Mouse (Mus musculus) embryo, embryonic 11.5 days (tissue): Measurements from ENCODE around the gene Rhox4a.
"Not testable (repeated sequence)": the region's sequence is repeated elsewhere in the genome, so short reads cannot be mapped to it uniquely, and the experiment has no call there.

Experiments
- DNase-seq: peaks from one replicate; pipeline ENCODE4 v3.0.0-alpha.2; 2012; ENCODE audit warnings: low read depth, low spot score

Gene Rhox4a

DNA sequence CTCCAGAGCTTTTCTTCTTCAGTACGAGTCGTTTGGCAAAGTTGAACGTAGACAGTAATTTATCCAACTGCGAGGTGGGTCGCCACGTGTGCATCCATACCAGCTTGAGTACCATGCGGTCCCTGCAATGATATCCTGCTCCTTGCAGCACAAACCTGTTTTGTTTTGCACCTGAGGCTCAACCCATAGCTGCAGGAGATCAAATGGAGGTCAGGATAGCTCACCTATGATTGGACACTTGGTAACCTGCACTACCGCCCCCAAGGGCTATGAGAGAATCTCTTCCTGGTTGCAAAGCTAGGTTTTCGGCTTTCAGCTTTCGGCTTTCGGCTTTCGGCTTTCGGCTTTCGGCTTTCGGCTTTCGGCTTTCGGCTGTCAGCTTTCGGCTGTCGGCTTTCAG lies at the start of gene Rhox4a:
Rhox4a (plus strand) TSS at position 301 of the 400 bp plus-strand sequence.
- DNase-seq: not testable (repeated sequence)

DNA sequence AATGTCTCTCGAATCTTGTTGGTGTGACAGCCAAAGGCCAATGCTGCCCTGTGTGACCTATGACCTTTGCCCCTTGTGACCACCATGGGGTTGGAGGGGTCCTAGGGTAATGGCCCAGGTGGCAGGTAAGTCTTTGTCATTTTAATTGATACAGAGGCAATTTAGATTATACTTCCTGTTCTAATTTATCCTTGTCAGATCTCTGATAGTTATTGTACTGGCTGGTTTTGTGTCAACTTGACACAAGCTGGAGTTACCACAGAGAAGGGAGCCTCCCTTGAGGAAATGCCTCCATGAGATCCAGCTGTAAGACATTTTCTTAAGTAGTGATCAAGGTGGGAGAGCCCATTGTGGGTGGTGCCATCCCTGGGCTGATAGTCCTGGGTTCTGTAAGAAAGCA lies 43.0 kb upstream of the Rhox4a start, which contains the start of gene Rhox1:
Rhox1 (minus strand) TSS at position 101 of the 400 bp plus-strand sequence.
- DNase-seq: not testable (repeated sequence)

GRCm38 (mm10) chrX:37244676-37245075 lies 20.5 kb upstream of the Rhox4a start, which contains the start of gene Rhox2a:
Gene Rhox2a, plus strand, starts transcription at chrX:37244976.
- DNase-seq: not testable (repeated sequence)

DNA sequence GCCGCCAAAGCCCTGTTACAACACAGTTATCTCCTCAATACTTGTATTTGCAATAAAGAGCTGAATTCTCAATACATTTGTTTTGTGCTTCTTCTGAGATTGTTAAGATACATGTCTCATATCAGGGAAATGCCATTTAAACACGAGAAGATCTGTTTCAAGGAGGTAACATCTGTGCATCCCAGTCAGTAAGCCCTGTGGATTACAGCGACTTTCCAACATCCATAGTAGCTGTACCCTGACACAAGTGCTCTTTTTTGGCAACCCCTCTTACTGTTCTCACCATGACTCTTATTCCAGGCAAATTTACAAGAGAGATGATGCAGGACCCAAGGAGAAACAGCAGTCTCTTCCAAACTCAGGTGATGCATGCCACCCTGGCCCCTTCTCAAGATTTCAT lies 15.5 kb upstream of the Rhox4a start, which contains the start of gene Rhox3a:
Rhox3a (plus strand) TSS at position 301 of the 400 bp plus-strand sequence.
- DNase-seq: not testable (repeated sequence)
